Mouse (Mus musculus): Measurements from ENCODE around the gene Pex7. TPM values are rescaled to one million over a fixed set of nuclear protein-coding genes. Genes with fewer than 3 reads are reported as not detected.

Pex7 gene
- total RNA-seq, 2 experiments from 2014 or later: 19.4 to 20.7 TPM

DNA sequence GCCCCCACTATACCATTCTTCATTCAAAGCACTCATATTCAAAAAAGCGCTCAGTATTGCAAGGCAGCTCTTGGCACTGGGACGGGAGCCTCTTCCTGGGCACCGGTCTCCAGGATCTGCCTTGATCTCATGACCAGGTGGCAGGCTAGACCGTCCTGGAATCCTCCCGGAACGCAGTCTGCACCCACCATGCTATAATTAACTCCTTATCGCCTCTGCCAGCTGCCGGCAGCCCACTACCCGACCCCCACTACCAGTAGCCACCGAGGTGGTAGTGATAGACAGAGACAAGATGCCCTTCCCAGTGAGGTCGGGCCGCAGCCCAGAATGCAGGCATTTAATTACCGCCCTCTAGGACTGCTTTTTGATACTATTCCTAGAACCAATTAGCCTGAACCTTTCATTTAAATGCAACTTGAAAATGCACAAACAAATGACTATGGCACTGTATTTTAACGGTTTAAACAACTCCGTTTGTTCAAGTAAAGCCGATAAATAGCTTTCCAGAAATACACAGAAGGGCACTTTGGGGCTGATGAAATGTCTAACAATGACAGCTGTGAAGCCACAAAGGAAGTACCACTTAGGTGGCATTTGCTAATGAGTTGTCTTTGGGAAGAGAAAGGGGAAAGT, 88.7 kb downstream of the Pex7 start:
- intact Hi-C loops (cut with DNase I): no loop called here
- peak; percentile 32 for DNase-seq

DNA sequence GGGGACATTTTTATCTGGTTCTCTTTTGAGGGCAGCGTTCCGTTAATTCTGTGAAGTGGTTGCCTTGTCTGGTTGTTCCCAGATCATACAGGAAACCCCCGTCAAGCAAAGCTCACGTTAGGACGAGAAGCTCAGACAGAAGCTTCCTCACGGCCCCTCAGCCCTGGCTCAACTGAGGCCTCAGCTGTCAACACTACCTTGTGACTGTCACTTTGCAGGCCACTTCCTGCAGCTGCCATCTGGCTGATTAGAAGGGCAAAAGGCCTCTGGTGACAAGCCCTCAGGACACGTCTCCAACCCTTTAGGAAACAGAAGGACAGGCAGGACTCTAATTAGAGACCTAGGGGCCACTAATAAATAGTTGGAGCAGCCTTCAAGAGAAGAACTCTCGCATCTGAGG, 92.1 kb downstream of the Pex7 start:
- DNase-seq: peak; percentile 50
- intact Hi-C loops (cut with DNase I): no loop called here

DNA sequence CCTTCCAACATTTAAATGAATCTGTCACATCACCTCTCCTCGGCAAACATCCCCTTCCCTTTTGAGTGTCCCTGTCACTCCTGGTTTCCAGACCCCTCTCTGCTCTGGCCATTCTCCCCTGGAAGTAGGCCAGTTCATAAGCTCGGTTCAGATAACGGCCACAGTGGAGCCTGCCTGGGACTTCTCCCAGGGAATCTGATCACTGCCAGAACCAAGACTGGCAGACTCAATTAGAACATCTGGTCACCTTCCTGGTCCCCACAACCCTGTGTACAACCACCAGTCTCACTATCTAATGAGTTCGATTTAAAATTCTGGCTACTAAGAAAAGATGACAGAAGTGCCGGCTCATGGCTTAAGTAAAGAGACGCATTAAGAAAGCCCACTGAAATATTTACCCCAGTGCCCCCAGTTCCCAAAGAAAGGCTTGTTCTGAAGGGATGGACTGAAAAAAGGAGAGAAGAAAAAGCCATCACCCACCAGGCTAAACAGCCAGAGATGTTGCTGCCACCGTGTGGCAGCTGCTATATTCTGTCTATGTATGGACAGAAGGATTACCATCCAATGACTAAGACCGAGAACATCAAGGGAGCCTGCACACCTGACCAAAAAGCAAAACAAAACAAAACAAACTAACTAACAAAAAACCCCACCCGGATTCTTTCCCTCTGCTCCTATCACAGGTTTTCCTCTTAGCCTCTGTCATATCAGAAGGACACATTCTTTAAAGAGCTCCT, 95.9 kb downstream of the Pex7 start:
- intact Hi-C loops (cut with DNase I): no loop called here
- peak; percentile 64 for DNase-seq

DNA sequence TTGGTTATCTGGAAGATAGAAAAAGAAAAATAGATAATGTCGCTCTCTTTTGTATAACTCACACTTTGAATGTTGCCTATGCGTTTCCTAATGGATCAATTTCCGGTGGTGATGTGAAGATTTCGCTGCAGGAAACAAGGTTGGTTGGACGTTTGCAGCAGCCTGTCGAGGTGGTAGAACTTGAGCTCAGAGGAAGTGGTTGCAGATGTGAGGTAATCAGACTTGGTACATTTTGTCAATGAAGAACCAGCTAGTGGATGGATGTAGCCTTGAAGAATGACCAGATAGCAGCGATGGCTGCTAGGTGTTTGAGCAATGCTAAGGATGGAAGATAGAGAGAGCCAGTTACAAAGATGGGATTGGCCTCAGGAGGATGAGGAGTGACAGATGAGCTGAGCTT, 102.7 kb downstream of the Pex7 start:
- no peak for DNase-seq
- intact Hi-C loops (cut with DNase I): no loop called here

Other genes starting within 250 kb of the Pex7 start
- gene Il20ra, start 195.1 kb downstream of the Pex7 start, total RNA-seq (2021): not detected
- gene Slc35d3, start 56.2 kb downstream of the Pex7 start, total RNA-seq (2021): 1 to 10 TPM; 1.3 to 1.5 TPM
- gene Map3k5, start 26.8 kb upstream of the Pex7 start, total RNA-seq (2021): 10 to 100 TPM; 21.3 to 23.4 TPM
- 10 to 100 TPM; 12.6 to 19.4 TPM for gene Map7, start 240.8 kb upstream of the Pex7 start, total RNA-seq (2021)

All from left cerebral cortex, postnatal 4 days (tissue).